Mouse (Mus musculus) liver, embryonic 15.5 days (tissue): ENCODE results near the gene Unc93b1. TPM values are rescaled to one million over a fixed set of nuclear protein-coding genes. Genes with fewer than 3 reads are reported as not detected.
A peak's percentile ranks its signal among the peaks of the same experiment; 100 is the strongest.

ENCODE experiments used
- ATAC-seq: fragments of 200-750 bp; cut with Nextera tagmentation; 2 replicates; pipeline ENCODE4 v1.8.0; 2017; ENCODE audit warnings: moderate number of reproducible peaks, mild to moderate bottlenecking, moderate library complexity; ENCODE audit not compliant: insufficient read depth
- H3K27ac ChIP-seq: fragments of 300-500 bp; sonication (generic); replicated peaks from 2 replicates; pipeline ENCODE4 v1.5.1; 2015; ENCODE audit warnings: mild to moderate bottlenecking, inconsistent platforms
- H3K27me3 ChIP-seq: fragments of 300-500 bp; sonication (generic); 2 replicates; pipeline ENCODE4 v1.6.1; 2015; ENCODE audit warnings: mild to moderate bottlenecking, inconsistent platforms
- H3K36me3 ChIP-seq: fragments of 300-500 bp; sonication (generic); replicated peaks from 2 replicates; pipeline ENCODE4 v1.6.1; 2015; ENCODE audit warnings: moderate library complexity, mild to moderate bottlenecking, inconsistent platforms
- H3K4me1 ChIP-seq: fragments of 300-500 bp; sonication (generic); replicated peaks from 2 replicates; pipeline ENCODE4 v1.6.1; 2015; ENCODE audit warnings: inconsistent platforms
- H3K4me2 ChIP-seq: fragments of 300-500 bp; sonication (generic); 2 replicates; pipeline ENCODE4 v1.6.1; 2015; ENCODE audit warnings: moderate library complexity, mild to moderate bottlenecking, inconsistent platforms
- H3K4me3 ChIP-seq: fragments of 300-500 bp; sonication (generic); replicated peaks from 2 replicates; pipeline ENCODE4 v1.5.1; 2015; ENCODE audit warnings: mild to moderate bottlenecking, inconsistent platforms
- H3K9ac ChIP-seq: fragments of 300-500 bp; sonication (generic); 2 replicates; pipeline ENCODE4 v1.6.1; 2015; ENCODE audit warnings: moderate library complexity, mild to moderate bottlenecking, inconsistent platforms
- H3K9me3 ChIP-seq: fragments of 300-500 bp; sonication (generic); replicated peaks from 2 replicates; pipeline ENCODE4 v1.6.1; 2016; ENCODE audit warnings: inconsistent platforms
- WGBS: fragments of 180-500 bp; shearing (Covaris S2); methylation state at CpG from one replicate; pipeline ENCODE4 v1.1.7; 2015; ENCODE audit warnings: mixed read lengths; ENCODE audit not compliant: insufficient replicate concordance; 5-methylcytosine and 5-hydroxymethylcytosine counted together
- polyA plus RNA-seq: library from polyadenylated mRNA; unstranded; fragments of >200 nt; fragmentation: Nextera tagmentation; extraction: Ambion mirVana; gene quantifications from 2 replicates; pipeline ENCODE4 v1.2.1, GENCODE M21; 2015

Gene Unc93b1
- polyA plus RNA-seq, 1 experiment from 2014 or later: 32.2 TPM

DNA sequence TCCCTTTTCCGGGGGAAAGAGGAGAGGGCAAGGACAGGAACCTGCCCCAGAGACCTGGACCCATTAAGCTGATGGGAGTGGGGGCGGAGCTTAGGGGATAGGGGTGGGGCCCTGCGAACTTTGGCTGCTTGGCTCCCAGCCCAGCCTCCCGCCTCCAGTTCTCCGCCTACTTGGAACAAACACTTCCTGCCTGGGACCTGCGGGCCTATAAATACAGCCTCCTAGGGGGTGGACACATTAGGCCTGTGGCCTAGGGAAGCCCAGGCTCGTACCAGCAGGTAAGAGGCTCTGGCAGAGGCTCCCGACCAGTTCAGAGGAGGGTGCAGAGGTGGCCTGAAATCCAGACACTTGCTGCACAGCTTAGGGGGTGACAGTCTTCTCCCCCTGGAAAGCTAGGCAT lies 51.3 kb downstream of the Unc93b1 start, which contains the start of gene Acy3:
Acy3 (plus strand) TSS at position 237 of the 400 bp plus-strand sequence.
- WGBS: 8% methylated on average over 8 of the region's 8 CpGs

DNA sequence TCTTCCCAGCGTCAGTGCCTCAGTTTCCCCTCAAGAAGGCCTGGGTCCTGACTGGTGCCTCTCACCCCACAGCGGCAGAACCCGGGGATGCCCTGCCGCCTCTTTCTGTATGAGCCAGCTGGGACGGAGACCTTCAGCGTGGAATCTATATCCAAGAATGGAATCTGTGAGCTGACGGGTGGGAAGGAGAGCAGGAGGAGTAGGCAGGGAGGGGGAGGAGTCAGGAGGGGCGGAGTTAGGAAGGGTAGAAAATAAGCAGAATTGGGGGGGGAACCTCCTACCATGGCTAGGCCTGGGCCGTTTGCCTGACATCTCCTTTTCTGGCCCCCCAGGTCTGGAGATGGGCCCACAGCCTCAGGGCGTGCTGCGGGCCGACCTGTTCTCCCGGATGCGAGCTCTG lies 53.1 kb downstream of the Unc93b1 start:
- H3K27me3 ChIP-seq: 0 out of 2 replicates have a peak, but pooled peaks cover 13% of the 10 kb centered on the region
- no peak overlapping the region for H3K9ac ChIP-seq
- no peaks in the 10 kb centered on the region for H3K36me3 ChIP-seq
- no peak overlapping the region for H3K4me3 ChIP-seq
- no peak overlapping the region for H3K27ac ChIP-seq
- ATAC-seq: no peak
- H3K4me2 ChIP-seq: no peak overlapping the region
- H3K9me3 ChIP-seq: no peaks in the 10 kb centered on the region
- WGBS: 80% methylated on average over 14 of the region's 14 CpGs
- peaks cover 35% of the 10 kb centered on the region for H3K4me1 ChIP-seq

More for the DNA sequence above, 51.3 kb downstream of the Unc93b1 start, which contains the start of gene Acy3:
- H3K27me3 ChIP-seq: 0 out of 2 replicates have a peak, but pooled peaks cover 5% of the 10 kb centered on the region
- no peaks in the 10 kb centered on the region for H3K36me3 ChIP-seq
- ATAC-seq: peak; percentile 72
- H3K9ac ChIP-seq: no peak within 1 kb of the TSS
- H3K9me3 ChIP-seq: no peaks in the 10 kb centered on the region
- H3K4me2 ChIP-seq: peak within 1 kb of the TSS; percentile 24
- H3K27ac ChIP-seq: peak within 1 kb of the TSS; percentile 51
- 0 out of 2 replicates have a peak within 1 kb of the TSS, but pooled peaks have one; percentile 14 for H3K4me3 ChIP-seq
- peaks cover 32% of the 10 kb centered on the region for H3K4me1 ChIP-seq

DNA sequence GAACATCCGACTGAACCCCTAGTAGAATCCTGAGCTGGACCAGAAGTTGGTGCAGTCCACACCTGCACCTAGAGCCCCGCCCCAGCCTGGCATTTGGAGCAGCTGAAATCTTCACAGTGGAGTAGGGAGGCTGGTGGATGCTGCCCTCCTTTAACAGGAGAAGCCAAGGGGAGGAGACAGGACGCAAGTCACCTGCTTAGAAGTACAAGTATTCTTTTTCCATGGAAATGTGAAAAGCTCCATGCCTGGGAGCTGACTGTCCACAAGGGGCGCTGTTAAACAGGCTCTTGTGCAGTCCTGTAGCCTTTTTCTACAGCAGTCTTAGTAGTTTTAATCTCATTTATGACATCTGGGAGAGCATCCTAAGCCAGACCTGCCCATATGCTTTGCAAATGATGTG lies 53.8 kb downstream of the Unc93b1 start:
- Histone ChIP-seq H3K36me3 (no peaks in the 10 kb centered on the region), H3K9me3 (no peaks in the 10 kb centered on the region), H3K27me3 (0 out of 2 replicates have a peak, but pooled peaks cover 13% of the 10 kb centered on the region), H3K4me2 (no peak overlapping the region), H3K9ac (no peak overlapping the region), H3K4me1 (peaks cover 35% of the 10 kb centered on the region), H3K27ac (no peak overlapping the region), H3K4me3 (no peak overlapping the region)
- no peak for ATAC-seq
- WGBS: 82% methylated on average over 4 of the region's 4 CpGs

DNA sequence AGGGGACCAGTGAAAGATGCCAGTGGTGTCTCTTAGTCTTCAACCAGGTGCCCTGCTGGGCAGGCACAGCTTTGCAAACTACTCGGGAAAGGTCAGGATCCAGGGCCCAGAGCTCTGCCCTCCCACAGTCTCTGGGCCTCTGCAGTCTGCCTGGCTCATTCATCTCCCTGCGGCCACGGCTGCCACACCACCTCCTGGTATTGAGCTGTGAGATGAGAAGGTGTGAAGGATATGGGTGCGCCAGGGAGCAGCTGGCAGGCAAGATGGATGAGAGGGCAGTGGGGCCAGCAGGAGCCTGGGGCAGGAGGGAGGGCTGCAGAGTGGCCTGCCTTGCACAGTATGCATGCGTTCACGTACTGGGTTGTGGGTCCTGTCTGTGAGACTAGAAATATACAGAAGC lies 55.8 kb downstream of the Unc93b1 start:
- no peak for ATAC-seq
- no peak overlapping the region for H3K4me2 ChIP-seq
- no peak overlapping the region for H3K9ac ChIP-seq
- H3K9me3 ChIP-seq: no peaks in the 10 kb centered on the region
- 0 out of 2 replicates have a peak, but pooled peaks cover 9% of the 10 kb centered on the region for H3K27me3 ChIP-seq
- no peaks in the 10 kb centered on the region for H3K36me3 ChIP-seq
- WGBS: 66% methylated on average over 6 of the region's 6 CpGs
- H3K4me3 ChIP-seq: no peak overlapping the region
- no peak overlapping the region for H3K27ac ChIP-seq
- H3K4me1 ChIP-seq: peaks cover 25% of the 10 kb centered on the region

DNA sequence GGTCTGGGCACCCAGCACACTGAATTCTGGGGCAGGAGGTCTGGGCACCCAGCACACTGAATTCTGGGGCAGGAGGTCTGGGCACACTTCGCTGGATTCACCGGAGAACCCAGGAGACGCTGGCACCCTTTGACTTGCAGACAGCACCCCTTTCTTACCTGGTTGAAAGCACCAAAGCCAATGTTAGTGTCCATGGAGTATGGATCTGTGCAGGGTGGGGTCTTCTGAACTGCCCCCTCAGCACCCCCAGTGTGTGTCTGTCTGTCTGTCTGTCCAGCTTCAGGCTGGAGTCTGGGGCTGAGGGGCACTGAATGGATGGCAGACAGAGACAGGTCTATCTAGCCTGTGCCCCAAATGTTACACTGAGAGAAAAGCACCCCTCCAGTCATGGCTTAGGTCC lies 56.6 kb downstream of the Unc93b1 start:
- Histone ChIP-seq H3K9me3 (no peaks in the 10 kb centered on the region), H3K4me1 (peaks cover 17% of the 10 kb centered on the region), H3K27ac (no peak overlapping the region), H3K4me2 (no peak overlapping the region), H3K9ac (no peak overlapping the region), H3K27me3 (0 out of 2 replicates have a peak, but pooled peaks cover 9% of the 10 kb centered on the region), H3K4me3 (no peak overlapping the region), H3K36me3 (no peaks in the 10 kb centered on the region)
- 87% methylated on average over 3 of the region's 3 CpGs for WGBS
- ATAC-seq: no peak

DNA sequence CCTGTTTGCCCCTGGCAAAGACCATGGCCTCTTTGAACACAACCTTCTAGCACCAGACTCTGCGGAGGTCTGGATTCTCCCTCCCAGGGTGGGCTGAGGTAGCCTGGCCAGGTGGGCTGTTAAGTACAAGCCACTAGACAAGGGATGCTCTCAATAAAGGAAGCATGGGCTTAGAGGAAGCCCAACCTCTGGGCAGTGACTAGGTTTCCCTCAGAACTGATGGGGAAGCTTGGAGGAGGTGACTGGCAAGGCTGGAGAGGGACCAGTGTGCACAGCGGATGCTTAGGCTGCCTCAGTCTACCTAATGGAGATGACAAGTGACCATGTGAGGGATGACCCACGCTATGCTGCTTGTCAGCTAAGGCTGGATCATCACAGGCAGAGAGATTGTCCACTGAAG lies 57.0 kb downstream of the Unc93b1 start:
- Histone ChIP-seq H3K4me1 (peaks cover 13% of the 10 kb centered on the region), H3K4me2 (no peak overlapping the region), H3K4me3 (no peak overlapping the region), H3K9me3 (no peaks in the 10 kb centered on the region), H3K27me3 (0 out of 2 replicates have a peak, but pooled peaks cover 9% of the 10 kb centered on the region), H3K36me3 (no peaks in the 10 kb centered on the region), H3K27ac (no peak overlapping the region), H3K9ac (no peak overlapping the region)
- WGBS: 63% methylated on average over 3 of the region's 3 CpGs
- ATAC-seq: no peak

DNA sequence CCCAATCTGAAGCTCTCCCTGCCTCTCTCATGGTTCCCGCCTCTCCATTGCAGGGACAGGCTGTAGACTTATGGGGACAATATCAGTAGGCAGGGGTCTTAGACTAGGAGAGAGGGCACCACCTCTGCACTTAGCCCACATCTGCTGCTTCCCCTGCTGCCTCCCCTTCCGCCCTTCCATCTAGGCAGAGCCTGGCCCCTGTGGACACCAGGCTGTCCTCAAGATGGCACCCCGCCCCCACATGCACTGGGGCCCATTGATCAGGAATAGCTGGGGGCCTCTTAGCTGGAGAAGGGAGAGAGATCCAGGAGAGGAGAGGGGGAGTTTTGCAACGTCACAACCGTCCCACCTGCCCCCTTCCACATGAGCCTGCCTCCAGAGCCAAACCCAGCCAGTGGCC lies 57.4 kb downstream of the Unc93b1 start, which contains the start of gene Tbx10:
Tbx10 (plus strand) TSS at position 337 of the 400 bp plus-strand sequence.
- H3K27me3 ChIP-seq: 0 out of 2 replicates have a peak, but pooled peaks cover 9% of the 10 kb centered on the region
- H3K36me3 ChIP-seq: no peaks in the 10 kb centered on the region
- no peak within 1 kb of the TSS for H3K9ac ChIP-seq
- H3K4me3 ChIP-seq: no peak within 1 kb of the TSS
- ATAC-seq: no peak
- H3K27ac ChIP-seq: no peak within 1 kb of the TSS
- 45% methylated on average over 5 of the region's 5 CpGs for WGBS
- H3K9me3 ChIP-seq: no peaks in the 10 kb centered on the region
- peaks cover 10% of the 10 kb centered on the region; the same call in 1 of the 2 replicates for H3K4me1 ChIP-seq
- H3K4me2 ChIP-seq: no peak within 1 kb of the TSS

DNA sequence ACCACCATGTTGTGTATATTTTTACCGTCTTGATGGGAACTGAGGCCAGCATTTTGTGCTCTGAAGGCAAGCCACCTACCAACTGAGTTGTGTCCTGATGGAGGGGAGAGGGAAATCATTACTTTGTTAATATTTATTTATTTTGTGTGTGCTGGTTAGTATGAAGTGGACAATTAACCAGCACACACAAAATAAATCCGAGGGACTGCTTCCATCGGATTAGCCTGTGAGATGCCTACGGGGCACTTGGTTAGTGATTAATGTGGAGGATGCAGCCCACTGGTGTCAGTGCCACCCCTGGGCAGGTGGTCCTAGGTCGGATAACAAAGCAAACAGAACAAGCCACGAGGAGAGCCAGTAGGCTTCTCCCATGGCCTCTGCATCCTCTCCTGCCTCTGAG lies 59.9 kb downstream of the Unc93b1 start:
- H3K36me3 ChIP-seq: no peaks in the 10 kb centered on the region
- H3K4me3 ChIP-seq: no peak overlapping the region
- ATAC-seq: no peak
- H3K9ac ChIP-seq: no peak overlapping the region
- peaks cover 15% of the 10 kb centered on the region for H3K4me1 ChIP-seq
- 59% methylated on average over 6 of the region's 6 CpGs for WGBS
- no peaks in the 10 kb centered on the region for H3K9me3 ChIP-seq
- H3K4me2 ChIP-seq: no peak overlapping the region
- H3K27me3 ChIP-seq: 0 out of 2 replicates have a peak, but pooled peaks cover 9% of the 10 kb centered on the region
- H3K27ac ChIP-seq: no peak overlapping the region

DNA sequence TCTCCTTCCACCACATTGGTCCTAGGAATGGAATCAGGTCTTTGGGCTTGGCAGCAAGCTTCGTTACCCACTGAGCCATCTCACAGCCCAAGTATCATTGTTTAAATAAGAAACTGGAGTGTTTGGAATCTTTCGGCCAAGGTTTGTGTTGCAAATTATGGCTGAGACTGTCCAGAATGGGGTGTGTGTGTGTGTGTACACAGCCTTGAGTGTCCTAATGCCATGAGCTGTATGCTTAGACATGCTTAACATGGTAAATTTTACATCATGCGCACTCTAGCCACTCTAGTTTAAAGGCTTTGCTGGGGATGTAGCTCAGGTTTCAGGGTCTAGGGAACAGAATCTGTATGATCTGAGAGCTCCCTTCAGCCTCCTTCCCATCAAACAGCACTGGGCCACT lies 60.5 kb downstream of the Unc93b1 start:
- Histone ChIP-seq H3K9ac (no peak overlapping the region), H3K36me3 (no peaks in the 10 kb centered on the region), H3K4me3 (no peak overlapping the region), H3K4me2 (no peak overlapping the region), H3K27ac (no peak overlapping the region), H3K27me3 (0 out of 2 replicates have a peak, but pooled peaks cover 9% of the 10 kb centered on the region), H3K4me1 (peaks cover 16% of the 10 kb centered on the region), H3K9me3 (no peaks in the 10 kb centered on the region)
- ATAC-seq: no peak
- WGBS: 76% methylated on average over 3 of the region's 3 CpGs

DNA sequence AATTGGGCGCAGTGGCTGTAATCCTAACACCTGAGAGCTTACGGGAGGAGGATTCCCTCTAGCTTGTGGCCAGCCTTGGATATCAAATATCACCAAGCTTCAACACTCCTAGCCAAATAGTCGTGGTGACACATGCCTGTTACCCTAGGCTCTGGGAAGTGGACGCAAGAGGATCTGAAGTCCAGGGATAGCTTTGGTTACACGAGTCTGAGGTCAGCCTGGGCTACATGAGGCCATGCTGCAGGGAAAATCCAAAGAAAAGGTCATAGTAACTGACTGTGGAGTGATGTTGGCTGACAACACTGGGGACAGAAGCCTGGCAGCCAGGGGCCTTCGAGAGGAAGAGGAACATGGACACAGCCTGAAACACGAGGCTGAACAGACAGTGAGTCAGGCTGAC lies 61.1 kb downstream of the Unc93b1 start:
- Histone ChIP-seq H3K9ac (no peak overlapping the region), H3K4me2 (no peak overlapping the region), H3K4me3 (no peak overlapping the region), H3K27me3 (0 out of 2 replicates have a peak, but pooled peaks cover 9% of the 10 kb centered on the region), H3K27ac (no peak overlapping the region), H3K4me1 (peaks cover 22% of the 10 kb centered on the region), H3K36me3 (no peaks in the 10 kb centered on the region), H3K9me3 (no peaks in the 10 kb centered on the region)
- 55% methylated on average over 7 of the region's 7 CpGs for WGBS
- ATAC-seq: no peak

DNA sequence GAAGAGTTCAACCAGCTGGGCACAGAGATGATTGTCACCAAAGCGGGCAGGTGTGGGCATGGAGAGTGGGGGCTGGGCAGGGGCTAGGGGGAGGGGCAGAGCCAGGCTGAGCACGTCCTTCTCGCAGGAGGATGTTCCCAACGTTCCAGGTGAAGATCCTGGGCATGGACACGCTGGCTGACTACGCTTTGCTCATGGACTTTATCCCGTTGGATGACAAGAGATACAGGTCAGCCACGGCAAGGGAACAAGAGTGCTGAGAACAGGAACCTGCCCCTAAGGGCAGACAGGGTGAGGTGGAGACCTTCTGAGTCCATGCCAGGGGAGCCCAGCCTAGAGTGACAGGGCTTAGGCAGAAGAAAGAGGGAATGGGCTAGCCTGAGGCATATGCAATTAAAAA lies 61.8 kb downstream of the Unc93b1 start:
- no peak overlapping the region for H3K4me3 ChIP-seq
- ATAC-seq: no peak
- 62% methylated on average over 8 of the region's 8 CpGs for WGBS
- peaks cover 28% of the 10 kb centered on the region for H3K4me1 ChIP-seq
- H3K27ac ChIP-seq: no peak overlapping the region
- H3K27me3 ChIP-seq: 0 out of 2 replicates have a peak, but pooled peaks cover 9% of the 10 kb centered on the region
- no peak overlapping the region for H3K4me2 ChIP-seq
- H3K36me3 ChIP-seq: no peaks in the 10 kb centered on the region
- H3K9ac ChIP-seq: no peak overlapping the region
- no peaks in the 10 kb centered on the region for H3K9me3 ChIP-seq

DNA sequence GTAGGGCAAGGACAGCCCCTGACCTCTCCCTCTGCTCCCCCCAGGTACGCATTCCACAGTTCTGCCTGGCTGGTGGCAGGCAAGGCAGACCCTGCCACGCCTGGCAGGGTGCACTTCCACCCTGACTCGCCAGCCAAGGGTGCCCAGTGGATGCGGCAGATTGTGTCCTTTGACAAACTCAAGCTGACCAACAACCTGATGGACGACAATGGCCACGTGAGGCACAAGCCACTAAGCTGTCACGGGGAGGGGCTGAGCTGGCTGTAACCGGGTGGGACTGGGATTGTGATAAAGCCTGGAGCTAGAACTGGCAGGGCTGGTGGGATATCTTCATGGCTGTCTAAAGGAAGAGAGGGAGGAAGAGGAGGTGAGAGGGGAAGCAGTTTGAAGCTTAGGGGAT lies 62.2 kb downstream of the Unc93b1 start:
- no peak overlapping the region for H3K4me3 ChIP-seq
- H3K27me3 ChIP-seq: 0 out of 2 replicates have a peak, but pooled peaks cover 5% of the 10 kb centered on the region
- H3K27ac ChIP-seq: no peak overlapping the region
- ATAC-seq: no peak
- H3K9ac ChIP-seq: no peak overlapping the region
- H3K9me3 ChIP-seq: no peaks in the 10 kb centered on the region
- 58% methylated on average over 8 of the region's 8 CpGs for WGBS
- H3K4me1 ChIP-seq: peaks cover 33% of the 10 kb centered on the region
- H3K4me2 ChIP-seq: no peak overlapping the region
- no peaks in the 10 kb centered on the region for H3K36me3 ChIP-seq
